Mouse (Mus musculus) heart, adult 2 months (tissue): Measurements from ENCODE around the gene Fap. TPM values are rescaled to one million over a fixed set of nuclear protein-coding genes. Genes with fewer than 3 reads are reported as not detected.

Experiments used
- DNase-seq, 2 experiments: peaks; one replicate each; pipeline ENCODE4 v3.0.0; 2021
- H3K27ac ChIP-seq: fragments of 200-600 bp; 2 replicates; pipeline ENCODE4 v1.8.1; 2022
- H3K27me3 ChIP-seq: fragments of 200-500 bp; 2 replicates; pipeline ENCODE4 v1.6.1; 2012; ENCODE audit warnings: mild to moderate bottlenecking, low read length, inconsistent platforms, mixed read lengths; ENCODE audit not compliant: control insufficient read depth, insufficient read depth
- H3K36me3 ChIP-seq: fragments of 200-500 bp; 2 replicates; pipeline ENCODE4 v1.6.1; 2012; ENCODE audit warnings: low read length, inconsistent platforms; ENCODE audit not compliant: control insufficient read depth, insufficient read depth
- H3K4me1 ChIP-seq: fragments of 200-500 bp; 2 replicates; pipeline ENCODE4 v1.6.1; 2011; ENCODE audit warnings: low read length; ENCODE audit not compliant: control insufficient read depth, insufficient read depth
- H3K4me3 ChIP-seq: fragments of 200-600 bp; 2 replicates; pipeline ENCODE4 v1.8.1; 2022
- H3K79me2 ChIP-seq: fragments of 200-500 bp; replicated peaks from 2 replicates; pipeline ENCODE4 v1.6.1; 2012; ENCODE audit warnings: mild to moderate bottlenecking, inconsistent platforms, low read length, moderate library complexity, mixed read lengths; ENCODE audit not compliant: control insufficient read depth, insufficient read depth
- H3K9ac ChIP-seq: fragments of 200-500 bp; 2 replicates; pipeline ENCODE4 v1.6.1; 2012; ENCODE audit warnings: low read depth, mild to moderate bottlenecking, control low read depth, inconsistent platforms, low read length, mixed read lengths
- CTCF ChIP-seq: fragments of 200-600 bp; IDR thresholded peaks from 2 replicates; pipeline ENCODE4 v1.8.1; 2022; ENCODE audit warnings: antibody characterized with exemption, mild to moderate bottlenecking, moderate library complexity
- EP300 ChIP-seq: fragments of 200-500 bp; IDR thresholded peaks from 2 replicates; pipeline ENCODE4 v1.6.1; 2011; ENCODE audit warnings: low read depth, low read length, control low read depth; ENCODE audit not compliant: insufficient read depth
- POLR2A ChIP-seq: fragments of 200-500 bp; IDR thresholded peaks from 2 replicates; pipeline ENCODE4 v1.6.1; 2011; ENCODE audit warnings: mild to moderate bottlenecking, low read depth, low read length, control low read depth; ENCODE audit not compliant: insufficient read depth
- WGBS: fragments of 180-500 bp; shearing (Covaris S2); methylation state at CpG from one replicate; pipeline ENCODE4 v1.1.7; 2018; 5-methylcytosine and 5-hydroxymethylcytosine counted together
- intact Hi-C: fragments of 180-260 bp; cut with DNase I; formaldehyde crosslinking; loops from one replicate; pipeline ENCODE4 v1.15.1; 2025
- polyA plus RNA-seq: library from polyadenylated mRNA; depleted of rRNA; stranded (reverse); fragments of >200 nt; gene quantifications from 2 replicates; pipeline ENCODE4 v1.2.3, GENCODE M21; 2012
- total RNA-seq, 2 experiments: library from RNA; stranded (reverse); gene quantifications; 2 replicates each; pipeline ENCODE4 v1.2.3; 2021

The Fap gene
- total and polyA plus RNA-seq, 3 experiments, result 1.4 to 5.0 (median 3.8) TPM

DNA sequence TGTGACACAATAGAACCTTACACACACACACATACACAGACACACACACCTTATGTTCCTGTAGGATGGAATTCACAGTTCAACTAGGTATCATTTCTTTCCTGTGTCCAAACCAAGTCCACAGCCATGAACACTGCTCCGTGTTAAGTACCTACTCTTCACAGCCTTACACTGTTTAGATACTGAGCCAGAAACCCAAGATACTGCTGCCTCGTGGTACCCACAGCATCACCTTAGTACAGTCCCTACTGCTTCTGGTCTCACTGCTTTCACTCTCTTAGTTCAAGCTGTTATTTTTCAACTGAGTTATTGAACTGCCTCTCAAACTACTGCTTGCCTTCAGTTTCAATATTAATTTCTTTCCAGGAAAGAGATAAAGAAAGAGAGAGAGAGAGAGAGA is 110.6 kb downstream of the Fap start:
- no peaks in the 10 kb centered on the region for H3K36me3 ChIP-seq
- H3K4me1 ChIP-seq, result no peaks in the 10 kb centered on the region
- intact Hi-C loops, result no loop called here
- H3K79me2 ChIP-seq, result no peaks in the 10 kb centered on the region
- DNase-seq, result no peak
- H3K27ac ChIP-seq, result no peak overlapping the region
- no peak for TF ChIP-seq EP300
- TF ChIP-seq POLR2A, result no peak
- TF ChIP-seq CTCF, result no peak
- WGBS, result 80% methylated on average over 2 of the region's 2 CpGs
- H3K9ac ChIP-seq, result no peak overlapping the region
- no peaks in the 10 kb centered on the region for H3K27me3 ChIP-seq
- H3K4me3 ChIP-seq, result no peak overlapping the region

DNA sequence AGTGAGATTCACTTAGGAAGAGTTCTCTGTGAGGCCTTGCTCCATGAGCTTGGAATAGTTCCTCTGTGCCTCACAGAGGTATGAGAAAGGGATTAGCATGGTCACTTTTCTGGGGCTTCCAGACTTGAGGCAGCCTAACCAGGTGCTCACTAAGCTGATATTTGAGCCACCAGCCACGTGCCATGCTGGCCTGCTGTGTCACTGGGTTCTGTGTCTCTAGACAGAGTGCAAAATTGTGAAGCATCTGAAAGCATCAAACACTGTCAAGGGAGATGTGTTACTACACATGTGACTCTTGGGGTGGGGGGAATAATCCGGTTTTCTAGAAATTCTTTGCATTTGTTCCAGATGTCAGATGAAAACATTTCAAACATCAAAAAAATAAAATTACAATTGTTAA is 111.7 kb downstream of the Fap start:
- TF ChIP-seq CTCF, result no peak
- no peak for TF ChIP-seq EP300
- TF ChIP-seq POLR2A, result no peak
- intact Hi-C loops, result no loop called here
- Histone ChIP-seq H3K9ac (no peak overlapping the region), H3K36me3 (no peaks in the 10 kb centered on the region), H3K79me2 (no peaks in the 10 kb centered on the region), H3K4me3 (no peak overlapping the region), H3K27ac (no peak overlapping the region), H3K27me3 (no peaks in the 10 kb centered on the region), H3K4me1 (no peaks in the 10 kb centered on the region)
- no peak for DNase-seq
- 80% methylated on average over 2 of the region's 2 CpGs for WGBS

DNA sequence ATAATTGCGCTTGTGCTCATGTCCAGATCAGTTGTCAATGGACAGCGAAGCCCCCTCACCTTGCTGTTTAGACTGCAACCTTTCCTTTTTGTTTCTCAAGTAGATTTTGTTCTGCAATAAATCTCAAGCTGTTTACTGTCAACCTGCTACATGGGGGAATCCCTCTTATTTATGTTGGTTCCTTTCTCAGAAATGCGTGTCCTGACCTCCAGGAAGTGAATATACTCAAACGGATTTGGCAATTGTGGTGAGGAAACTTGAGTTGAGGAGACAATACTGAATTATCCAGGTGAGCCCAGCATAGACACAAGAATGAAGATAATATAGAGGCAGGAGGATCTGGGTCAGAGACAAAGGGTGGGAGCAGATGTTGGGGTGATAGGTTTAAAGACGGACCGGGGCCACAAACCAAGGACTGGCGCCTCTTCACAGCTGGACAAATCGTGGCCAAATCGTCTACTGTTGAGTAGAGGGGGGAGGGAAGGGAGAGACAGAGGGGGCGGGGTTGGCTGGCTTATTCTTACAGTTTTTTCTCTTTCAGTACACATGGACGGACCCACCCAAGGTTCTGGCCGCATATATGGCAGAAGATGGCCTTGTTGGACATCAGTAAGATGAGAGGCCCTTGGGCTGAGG is 112.9 kb downstream of the Fap start:
- no peak for DNase-seq
- Histone ChIP-seq H3K4me3 (no peak overlapping the region), H3K36me3 (no peaks in the 10 kb centered on the region), H3K27ac (no peak overlapping the region), H3K4me1 (no peaks in the 10 kb centered on the region), H3K27me3 (no peaks in the 10 kb centered on the region), H3K79me2 (no peaks in the 10 kb centered on the region), H3K9ac (no peak overlapping the region)
- intact Hi-C loops, result no loop called here
- WGBS, result 77% methylated on average over 12 of the region's 12 CpGs
- TF ChIP-seq POLR2A (no peak), CTCF (no peak), EP300 (no peak)

DNA sequence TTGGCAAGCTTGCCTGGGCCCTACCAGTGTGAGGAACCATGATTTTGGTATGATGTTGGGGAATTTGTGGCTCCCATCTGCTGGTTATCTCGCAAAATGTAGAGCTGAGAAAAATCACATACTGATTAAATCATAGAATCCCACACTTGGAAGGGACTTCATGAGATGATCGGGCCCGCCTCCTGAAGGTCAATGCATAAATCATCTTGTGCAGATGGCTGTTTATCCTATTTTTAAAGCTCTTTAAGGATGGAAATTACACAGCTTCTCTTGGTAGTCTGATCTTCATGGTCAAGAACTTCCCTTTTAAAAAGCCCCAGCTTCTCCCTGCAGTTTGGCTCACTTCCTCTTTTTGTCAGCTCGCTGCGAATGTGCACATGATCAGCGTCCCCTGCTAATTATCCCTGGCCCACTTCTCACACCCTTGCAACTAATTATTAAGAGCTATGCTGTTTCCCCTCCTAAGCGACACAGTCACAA is 113.6 kb downstream of the Fap start:
- peak in 1 of 2 experiments; percentile 17 for DNase-seq

DNA sequence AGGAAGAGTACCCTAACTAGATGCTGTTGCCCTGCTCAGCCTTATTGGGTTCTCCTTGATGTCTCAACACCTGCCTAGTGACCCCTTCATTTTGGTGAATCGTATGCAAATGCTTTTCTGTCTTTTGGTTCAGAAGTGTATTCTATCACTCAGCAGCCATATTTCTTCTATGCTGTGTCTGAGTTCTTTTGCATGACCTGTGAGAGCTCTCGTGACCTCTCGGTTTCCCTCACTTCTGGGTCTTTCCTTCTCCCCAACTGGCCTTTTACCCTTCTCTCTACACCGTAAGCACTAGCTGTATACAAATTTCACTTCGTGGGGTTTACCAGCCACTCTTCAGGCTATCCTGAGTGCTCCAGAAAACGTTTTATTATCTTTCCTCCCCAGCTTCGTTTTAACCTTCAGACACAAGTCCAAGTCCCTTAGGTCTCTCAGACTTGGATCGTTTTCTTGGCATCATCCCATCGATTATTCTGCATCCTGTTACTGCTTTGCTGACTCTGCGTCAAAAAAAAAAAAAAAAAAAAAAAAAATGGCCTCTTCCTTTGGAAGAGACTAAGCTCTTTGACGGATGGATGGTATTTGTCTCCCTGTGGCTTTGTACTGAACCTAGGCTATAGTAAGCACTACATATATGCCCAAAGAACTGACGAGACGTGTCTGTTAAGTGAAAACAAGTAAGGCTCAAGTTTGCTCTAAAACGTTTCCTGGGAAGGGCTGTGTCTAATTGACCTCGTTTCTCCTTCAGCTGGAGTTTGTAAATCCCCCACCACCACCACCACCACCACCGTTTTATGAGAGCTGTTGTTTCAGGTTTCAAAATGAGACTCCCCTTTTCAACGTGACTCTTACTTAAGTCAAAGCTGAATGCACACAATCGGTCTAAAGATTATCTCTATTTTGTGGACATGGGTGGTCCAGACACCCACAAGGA is 114.4 kb downstream of the Fap start:
- Histone ChIP-seq H3K27me3 (no peaks in the 10 kb centered on the region), H3K9ac (no peak overlapping the region), H3K4me3 (no peak overlapping the region), H3K27ac (no peak overlapping the region), H3K79me2 (no peaks in the 10 kb centered on the region), H3K4me1 (no peaks in the 10 kb centered on the region), H3K36me3 (no peaks in the 10 kb centered on the region)
- TF ChIP-seq POLR2A, result no peak
- DNase-seq, result no peak
- intact Hi-C loops, result loop anchor here (5.0 to 10.0 kb wide), 2 partner anchors 165 to 472 kb away; no protein-coding TSS in a partner anchor
- 36% methylated on average over 18 of the region's 18 CpGs for WGBS

More for the DNA sequence above, 113.6 kb downstream of the Fap start:
- Histone ChIP-seq H3K79me2 (no peaks in the 10 kb centered on the region), H3K36me3 (no peaks in the 10 kb centered on the region), H3K27ac (no peak overlapping the region), H3K9ac (no peak overlapping the region), H3K27me3 (no peaks in the 10 kb centered on the region), H3K4me1 (no peaks in the 10 kb centered on the region), H3K4me3 (no peak overlapping the region)
- intact Hi-C loops, result no loop called here
- TF ChIP-seq POLR2A, result no peak
- TF ChIP-seq EP300, result no peak
- no peak for TF ChIP-seq CTCF
- 43% methylated on average over 7 of the region's 7 CpGs for WGBS

DNA sequence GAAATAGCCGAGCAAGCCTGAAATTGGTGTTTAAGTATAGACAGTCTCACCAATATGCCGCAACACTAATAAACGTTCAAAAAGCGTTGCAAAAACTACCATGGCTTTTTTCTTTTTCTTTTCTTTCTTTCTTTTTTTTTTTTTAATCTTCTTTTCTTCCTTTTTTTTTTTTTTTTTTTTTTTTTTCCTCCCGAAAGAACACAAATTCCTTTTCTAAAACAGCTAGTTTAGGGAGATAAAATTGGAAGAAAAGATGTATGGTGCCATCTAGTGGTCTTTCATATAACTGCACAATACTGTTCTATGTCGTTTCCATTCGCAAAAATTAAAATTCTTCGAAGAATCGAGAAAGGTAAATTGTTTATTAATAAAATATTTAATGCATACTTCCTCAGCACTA is 115.8 kb downstream of the Fap start:
- H3K27ac ChIP-seq, result no peak overlapping the region
- no peaks in the 10 kb centered on the region for H3K27me3 ChIP-seq
- intact Hi-C loops, result loop anchor here (1.0 to 10.0 kb wide), 3 partner anchors 112 to 471 kb away; no protein-coding TSS in a partner anchor
- TF ChIP-seq POLR2A (no peak), CTCF (peak; percentile 80), EP300 (no peak)
- no peaks in the 10 kb centered on the region for H3K79me2 ChIP-seq
- WGBS, result 33% methylated on average over 9 of the region's 9 CpGs
- no peaks in the 10 kb centered on the region for H3K4me1 ChIP-seq
- no peak overlapping the region for H3K9ac ChIP-seq
- DNase-seq, result no peak
- H3K36me3 ChIP-seq, result no peaks in the 10 kb centered on the region
- H3K4me3 ChIP-seq, result no peak overlapping the region
